Mouse (Mus musculus): ENCODE data around the gene Crx.
"Not testable (repeated sequence)": the region's sequence is repeated elsewhere in the genome, so short reads cannot be mapped to it uniquely, and the experiment has no call there.

Gene Crx

DNA sequence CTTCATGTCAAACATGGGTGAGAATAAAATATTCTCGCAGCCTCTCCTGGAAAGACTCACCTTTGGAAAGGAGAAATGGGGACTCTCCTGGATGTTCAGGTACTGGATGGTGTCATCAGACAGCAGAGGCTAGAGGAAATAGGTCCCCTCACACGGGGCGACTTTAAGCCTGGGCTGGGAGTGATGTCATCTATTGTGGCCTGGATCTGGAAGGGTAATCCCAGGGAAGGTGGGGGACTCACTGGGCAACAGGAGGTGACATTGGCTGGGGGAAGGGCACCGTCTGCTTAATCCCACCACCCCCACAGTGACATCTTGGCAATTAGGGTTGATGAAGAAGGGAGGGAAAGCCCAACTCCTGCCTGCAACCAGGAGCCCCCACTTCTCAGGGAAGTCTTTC, at the start of gene Crx:
Gene Crx, minus strand, starts transcription at position 213 of the 400 bp plus-strand sequence.
- DNase-seq (ENCODE audit: low spot score), result no peak

DNA sequence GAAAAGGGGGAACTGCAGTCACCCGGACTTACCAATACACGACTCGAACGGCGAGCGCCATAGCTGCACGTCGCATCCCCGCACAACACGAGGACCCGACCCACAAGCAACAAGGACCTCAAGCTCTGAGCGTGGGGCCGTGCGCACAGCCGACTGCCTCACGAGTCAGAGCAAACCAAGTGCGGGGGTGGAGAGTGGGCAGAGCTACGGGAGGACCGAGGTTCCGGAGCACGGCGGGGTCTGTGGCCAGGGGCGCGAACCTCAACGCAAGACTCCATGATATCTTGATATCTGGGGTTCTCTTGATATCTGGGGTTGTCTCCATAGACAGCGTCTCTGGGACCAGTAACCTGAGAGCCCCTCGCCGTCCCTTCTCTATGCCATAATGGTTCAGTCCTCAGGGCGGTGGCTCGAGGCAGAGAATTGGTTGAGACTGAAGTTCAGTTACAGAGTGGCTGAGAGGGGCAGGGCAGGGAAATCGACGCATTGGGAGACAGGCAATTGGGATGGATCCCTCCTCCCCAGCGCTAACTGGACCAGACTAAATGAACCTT, 42.5 kb upstream of the Crx start, which contains the start of gene Selenow:
Gene Selenow, minus strand, starts transcription at position 183 of the 554 bp plus-strand sequence.
- DNase-seq (ENCODE audit: low spot score), result peak; percentile 90

DNA sequence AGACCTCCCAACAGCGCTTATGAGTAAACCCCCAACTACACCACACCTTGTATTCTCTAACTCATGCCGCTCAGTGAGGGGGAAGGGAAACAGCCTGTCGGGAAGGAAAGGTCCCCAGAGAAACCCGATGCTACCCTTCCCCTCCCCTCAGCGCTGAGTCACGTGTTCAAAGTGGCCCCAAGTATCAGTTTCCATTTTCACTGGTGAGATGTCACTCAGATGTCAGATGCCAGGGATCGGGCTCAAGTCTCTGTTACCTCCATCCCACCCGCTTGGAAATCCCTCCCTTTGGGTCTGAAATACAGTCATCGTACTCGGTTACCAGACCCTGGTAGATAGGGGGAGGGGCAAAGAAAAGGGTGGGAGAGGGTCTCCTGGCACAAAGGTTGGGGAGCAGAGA, 42.0 kb upstream of the Crx start:
- peak; percentile 36 for DNase-seq (ENCODE audit: low spot score)

DNA sequence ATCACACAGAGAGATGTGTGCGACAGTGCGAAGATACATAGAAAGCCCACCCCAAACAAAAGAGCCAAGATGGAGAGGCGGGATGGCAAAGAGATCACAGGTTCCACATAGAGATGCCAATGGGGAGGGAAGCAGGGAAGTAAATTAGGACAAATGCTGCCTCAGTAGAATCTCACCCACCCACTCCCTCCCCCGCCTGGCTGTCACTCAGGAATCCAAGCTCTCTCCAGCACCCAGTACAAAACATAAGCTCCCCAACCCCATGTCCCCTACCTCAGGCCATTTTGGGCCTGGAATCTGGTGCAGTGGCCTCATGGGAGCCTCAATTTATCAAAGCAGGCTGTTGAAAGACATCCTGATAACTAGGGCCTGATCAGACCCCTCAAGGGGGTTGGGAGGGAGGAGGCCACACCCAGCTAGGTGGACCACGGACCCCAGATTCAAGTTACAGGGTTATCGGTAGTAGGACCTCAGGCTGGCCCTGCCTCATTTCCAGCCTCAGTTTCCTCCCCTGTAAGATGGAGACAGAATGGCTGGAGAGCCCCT, 41.0 kb upstream of the Crx start:
- no peak for DNase-seq (ENCODE audit: low spot score)

DNA sequence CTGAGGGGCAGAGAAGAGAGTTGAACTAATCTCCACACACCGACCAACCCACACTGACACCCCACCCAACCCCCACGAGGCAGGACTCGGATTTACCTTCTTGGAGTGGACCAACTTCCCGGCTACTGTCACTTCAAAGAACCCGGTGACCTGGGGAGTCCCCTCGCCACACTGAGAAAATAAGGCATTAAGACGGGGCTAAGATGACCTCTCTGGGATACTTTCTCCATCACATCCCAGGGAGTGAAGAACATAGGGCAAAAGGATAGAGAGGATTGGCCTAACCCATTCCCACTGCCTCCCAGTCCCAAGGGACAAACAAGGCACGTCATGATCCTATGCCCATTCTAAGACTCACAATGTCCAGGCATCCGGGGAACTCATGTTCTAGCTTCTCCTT, 40.2 kb upstream of the Crx start:
- no peak for DNase-seq (ENCODE audit: low spot score)

DNA sequence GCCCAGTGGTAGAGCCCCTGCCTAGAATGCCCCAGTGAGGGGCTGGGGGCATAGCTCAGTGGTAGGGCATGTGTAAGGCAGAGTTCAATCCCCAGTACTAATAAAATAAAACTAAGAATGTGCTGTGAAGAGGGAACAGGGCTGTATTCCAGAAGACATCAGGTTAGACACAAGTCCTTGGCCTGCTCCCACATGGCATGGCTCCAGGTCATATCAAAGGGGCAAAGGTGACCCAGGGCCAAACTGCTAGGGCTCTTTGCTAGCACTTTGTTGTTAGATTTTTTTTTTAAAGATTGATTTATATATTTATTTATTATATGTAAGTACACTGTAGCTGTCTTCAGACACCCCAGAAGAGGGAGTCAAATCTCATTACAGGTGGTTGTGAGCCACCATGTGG, 38.6 kb upstream of the Crx start:
- no peak for DNase-seq (ENCODE audit: low spot score)

DNA sequence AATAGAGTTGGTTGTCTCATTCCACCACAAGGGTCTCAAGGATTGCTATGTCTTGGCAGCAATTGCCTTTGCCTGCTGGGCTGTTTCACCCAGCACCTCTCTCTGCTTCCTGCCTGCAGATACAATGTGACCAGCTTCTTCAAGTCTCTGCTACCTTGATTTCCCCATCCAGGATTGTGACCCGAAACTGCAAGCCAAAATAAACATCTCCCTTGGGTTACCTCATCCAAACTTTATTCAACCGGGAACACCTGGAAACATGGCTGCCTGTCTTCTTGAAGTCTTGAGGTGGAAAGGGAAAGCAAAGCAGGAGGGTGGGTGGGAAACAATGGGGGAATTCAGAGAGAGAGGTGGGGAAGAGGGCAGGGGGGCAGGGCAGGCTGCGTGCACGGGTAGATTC, 37.2 kb upstream of the Crx start:
- no peak for DNase-seq (ENCODE audit: low spot score)

DNA sequence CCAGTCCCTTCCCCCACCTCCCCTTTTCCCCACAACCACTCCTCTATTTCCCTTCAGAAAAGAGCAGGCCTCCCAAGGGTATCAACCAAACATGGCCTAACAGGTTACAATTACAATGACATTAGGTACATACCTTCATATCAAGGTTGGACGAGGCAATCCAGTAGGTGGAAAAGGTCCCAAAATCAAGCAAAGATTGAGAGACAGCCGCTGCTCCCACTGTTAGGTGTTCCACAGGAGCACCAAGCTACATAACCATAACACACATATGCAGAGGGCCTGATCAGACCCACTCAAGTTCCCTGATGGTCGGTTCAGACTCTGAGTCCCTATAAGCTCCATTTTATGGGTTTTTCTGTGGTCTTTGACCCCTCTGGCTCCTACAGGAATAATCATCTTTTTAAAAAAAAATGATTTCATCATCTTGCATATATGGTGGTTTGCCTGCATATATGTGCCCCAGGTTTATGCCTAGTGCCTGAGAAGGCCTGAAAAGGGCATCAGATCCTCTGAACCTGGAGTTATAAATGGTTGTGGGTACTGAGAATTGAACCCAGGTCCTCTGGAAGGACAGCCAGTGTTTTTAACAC, 36.5 kb upstream of the Crx start:
- DNase-seq (ENCODE audit: low spot score), result no peak

DNA sequence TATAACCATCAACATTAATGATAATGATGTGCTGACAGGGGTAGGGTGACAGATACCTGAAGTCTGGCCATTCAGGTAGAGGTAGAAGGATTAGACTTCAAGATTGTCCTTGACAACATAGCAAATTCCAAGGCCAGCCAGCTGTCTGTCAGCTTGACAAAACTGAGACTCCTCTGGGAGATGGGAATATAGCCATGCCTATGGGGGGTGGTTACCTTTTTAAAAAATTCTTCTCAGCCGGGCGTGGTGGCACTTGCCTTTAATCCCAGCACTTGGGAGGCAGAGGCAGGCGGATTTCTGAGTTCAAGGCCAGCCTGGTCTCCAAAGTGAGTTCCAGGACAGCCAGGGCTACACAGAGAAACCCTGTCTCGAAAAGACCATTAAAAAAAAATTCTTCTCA, 35.9 kb upstream of the Crx start:
- not testable (repeated sequence) for DNase-seq (ENCODE audit: low spot score)

DNA sequence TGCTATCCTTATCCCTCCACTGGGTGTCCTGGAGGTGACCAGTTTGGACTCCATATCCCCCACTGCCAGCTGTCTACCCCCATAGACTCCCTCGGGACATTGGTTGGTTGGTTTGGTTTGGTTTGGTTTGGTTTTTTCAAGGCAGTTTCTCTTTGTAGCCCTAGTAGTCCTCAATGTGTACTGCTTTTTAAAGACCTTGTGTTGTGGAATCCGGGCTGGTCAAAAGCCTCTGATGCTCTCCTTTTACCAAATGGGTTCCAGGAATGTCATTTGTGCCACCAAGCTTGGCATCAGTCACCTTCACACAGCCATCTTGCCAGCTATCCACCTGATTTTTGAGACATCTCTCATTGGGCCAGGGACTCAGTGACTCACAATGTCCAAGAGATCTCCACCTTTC, 35.0 kb upstream of the Crx start:
- no peak for DNase-seq (ENCODE audit: low spot score)

DNA sequence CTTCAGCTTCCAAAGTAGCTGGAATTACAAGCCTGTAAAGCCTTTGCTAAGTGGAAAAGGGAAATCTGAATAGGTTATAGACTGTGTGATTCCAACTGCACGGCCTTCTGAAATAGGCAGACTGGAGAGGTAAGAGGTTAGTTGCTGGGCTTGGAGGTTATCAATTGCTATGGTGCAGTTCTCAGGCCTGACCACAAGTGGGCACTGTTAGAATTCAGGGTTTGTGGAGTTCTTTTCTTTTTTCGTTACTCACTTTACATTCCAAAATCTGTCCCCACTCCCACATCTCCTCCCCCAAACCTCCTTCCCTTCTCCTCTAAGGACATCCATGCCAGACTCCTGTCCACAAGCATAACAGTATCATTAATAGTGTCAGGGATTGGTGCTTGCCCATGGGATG, 34.5 kb upstream of the Crx start:
- DNase-seq (ENCODE audit: low spot score), result peak; percentile 60

DNA sequence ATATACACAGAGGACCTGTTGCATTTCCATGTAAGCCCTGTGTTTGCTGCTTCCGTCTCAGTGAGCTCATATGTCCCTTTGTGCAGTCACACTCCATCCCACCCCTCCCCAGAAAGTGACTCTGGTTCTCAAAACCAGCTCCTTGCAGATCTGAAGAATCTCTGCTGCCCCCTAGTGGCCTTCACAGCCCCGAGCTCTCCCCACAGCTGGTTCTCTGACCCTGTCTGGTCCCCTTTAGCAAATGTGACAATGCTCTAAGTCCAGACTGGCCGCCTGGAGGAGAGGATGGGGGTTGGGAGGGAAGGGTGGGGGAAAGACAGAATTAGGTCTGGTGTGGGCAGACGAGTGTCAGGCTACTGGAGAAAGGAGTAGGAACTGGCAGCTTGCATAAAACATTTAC, 32.4 kb upstream of the Crx start:
- peak; percentile 71 for DNase-seq (ENCODE audit: low spot score)

DNA sequence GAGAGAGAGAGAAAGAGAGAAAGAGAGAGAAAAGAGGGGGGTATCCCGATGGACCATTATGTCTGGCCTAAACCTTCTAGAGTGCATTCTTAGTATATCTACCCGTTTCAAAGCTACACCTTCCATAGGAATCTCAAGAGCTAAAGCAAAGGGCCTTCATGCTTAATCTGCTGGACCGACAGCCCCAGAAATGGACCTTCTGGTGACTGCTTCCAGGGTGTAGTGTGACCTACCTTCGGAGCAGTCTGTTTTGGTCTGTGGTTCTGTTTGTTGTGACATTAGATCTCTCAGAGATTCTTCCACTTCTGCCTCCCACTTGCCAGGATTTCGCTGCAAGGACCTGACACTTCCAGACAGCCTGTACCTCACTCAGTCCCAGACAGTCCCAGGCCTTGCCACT, 30.8 kb upstream of the Crx start:
- no peak for DNase-seq (ENCODE audit: low spot score)

DNA sequence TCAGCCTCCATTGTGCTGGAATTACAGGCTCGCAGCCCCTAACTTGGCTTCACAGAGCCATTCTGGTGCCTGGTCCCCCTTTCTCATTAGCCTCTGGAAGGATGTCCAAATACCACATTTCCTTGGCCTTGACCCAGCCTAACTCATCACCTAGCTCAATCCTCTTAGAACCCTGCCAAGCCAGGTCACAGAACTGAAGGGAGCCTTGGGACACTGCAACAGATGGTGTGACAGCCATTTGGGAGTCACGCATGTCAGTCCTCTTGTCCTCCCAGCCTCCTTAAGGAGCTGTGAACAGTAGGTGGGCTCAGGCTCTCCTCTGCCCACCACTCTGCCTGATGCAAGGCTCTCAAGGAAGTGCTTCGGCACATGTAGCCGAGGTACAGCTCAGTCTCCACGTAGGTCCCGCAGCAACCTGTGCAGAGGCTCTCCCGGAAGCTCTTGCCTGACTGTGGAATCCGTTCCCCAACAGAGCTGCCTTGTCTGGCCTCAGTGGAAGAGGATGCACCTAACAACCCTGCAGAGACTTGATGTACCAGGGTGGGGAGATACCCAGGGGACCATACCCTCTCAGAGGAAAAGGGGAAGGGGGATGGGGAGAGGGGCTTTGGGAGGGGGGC, 28.3 kb upstream of the Crx start:
- DNase-seq (ENCODE audit: low spot score), result no peak

DNA sequence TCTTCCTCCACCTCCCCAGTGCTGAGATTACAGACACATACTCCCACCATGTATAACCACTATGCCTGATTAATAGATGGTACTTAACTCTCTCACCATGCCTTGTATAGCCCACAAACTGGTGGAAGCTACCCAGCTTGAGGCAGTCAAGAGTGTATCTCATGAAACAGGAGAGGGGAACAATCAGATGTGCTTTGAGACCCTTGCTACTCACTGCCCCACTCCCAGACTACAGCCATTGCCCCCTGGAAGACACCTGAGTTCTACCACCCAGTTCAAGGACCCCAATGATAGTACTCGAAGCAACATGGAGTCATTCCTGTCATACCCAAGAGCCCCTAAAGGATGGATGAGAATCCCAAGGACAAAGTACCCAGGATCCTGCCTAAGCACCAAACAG, 26.8 kb upstream of the Crx start:
- DNase-seq (ENCODE audit: low spot score), result no peak

DNA sequence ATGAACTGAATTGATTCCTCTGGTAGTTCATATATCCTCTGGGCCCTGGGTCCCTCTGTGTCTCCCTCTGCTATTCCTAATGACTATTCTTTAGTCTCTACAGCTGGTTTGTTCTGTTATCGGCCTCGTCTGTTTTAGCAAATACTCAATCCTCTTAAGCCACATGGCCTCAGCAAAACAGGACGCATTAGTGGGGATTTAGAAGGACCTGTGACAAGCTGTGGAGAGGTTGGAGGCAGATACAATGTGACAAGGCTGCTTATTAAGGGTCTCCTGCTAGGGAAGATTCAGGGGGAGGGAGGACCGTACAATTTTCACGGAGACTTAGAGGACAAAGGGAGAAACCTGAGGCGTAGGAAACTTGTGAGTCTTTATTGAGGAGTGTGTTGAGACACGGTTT, 26.1 kb upstream of the Crx start:
- no peak for DNase-seq (ENCODE audit: low spot score)

DNA sequence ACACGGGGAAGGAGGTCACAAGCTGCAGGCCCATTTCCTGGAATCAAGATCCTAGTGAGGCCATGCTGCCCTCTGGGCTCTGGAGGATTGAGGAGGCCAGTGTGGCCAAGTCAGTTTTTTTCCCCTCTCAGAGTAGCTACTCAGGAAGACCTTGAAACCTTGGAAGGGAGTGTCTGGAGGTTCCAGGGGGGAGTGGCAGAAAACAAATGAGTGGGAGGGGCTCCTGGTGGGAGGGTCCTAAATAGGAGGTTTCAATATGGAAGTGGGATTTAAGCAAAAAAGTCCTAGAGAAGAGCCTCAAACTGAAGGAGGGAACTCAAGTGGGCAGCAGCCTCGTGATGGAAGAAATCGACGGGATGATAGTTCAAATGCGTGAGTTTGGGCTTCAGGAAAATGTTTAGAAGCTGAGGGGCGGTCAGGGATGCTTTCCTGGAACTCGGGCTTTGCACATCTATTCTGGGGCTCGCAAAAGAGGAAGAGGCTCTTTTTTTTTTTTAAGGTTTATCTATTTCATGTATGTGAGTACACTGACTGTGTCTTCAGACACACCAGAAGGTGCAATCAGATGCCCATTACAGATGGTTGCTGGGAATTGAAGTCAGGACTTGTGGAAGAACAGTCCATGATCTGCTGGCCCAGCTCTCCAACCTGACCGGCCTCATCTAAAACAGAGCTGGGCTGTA, 21.7 kb upstream of the Crx start:
- DNase-seq (ENCODE audit: low spot score), result no peak

DNA sequence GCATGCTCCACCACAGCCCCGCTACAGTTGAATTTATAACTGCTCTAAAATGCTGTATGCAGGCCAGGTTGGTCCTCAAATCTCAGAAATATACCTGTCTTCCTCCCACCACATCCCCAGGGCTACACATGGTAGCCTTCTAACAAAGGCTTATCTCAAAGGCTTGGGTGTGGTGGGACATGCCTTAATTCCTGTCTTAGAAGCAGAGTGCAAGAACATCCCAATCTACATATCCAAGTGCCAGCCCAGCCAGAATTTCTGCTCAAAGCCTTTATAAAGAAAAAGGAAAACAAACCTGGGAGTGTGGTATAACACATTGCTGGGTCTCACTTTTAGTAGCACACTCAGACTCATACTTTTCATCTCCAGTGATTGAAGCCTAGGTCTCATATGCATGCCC, 14.5 kb upstream of the Crx start:
- no peak for DNase-seq (ENCODE audit: low spot score)

DNA sequence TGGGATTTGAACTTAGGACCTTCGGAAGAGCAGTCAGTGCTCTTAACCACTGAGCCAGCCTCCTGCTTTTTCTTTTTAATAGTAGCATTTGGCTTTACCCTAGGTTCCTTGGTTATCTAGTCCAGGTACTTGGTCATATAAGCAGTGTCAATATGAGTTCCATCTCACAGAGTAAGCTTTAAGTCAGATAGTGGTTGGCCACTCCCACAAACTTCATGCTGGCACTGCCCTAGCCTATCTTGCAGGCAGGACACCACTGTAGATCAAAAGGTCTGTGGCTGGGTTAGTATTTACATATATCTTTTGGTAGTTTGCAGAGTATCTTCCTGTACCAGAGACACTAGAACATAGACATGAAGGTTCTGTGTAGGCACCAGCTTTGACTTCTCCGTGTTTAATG, 4.4 kb upstream of the Crx start:
- DNase-seq (ENCODE audit: low spot score), result no peak

DNA sequence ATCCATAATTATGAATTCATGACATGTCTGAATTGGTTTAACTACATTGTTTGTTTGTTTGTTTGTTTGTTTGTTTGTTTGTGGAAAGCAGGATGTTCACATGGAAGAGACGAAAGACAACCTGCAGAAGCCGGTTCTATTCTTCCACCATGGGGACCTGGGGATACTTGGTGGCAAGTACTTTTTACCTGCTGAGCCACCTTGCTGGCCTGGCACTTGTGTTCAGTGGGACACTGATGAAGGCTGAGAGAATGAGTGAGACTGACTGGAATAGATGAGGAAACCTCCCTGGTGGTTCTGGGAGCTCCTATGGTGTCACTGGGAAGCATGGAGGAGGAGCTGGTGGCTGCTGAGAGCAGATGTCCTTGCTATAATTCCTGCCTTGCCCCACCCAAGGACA, 2.5 kb upstream of the Crx start, which contains the start of gene Crxos:
Gene Crxos, plus strand, starts transcription at position 301 of the 400 bp plus-strand sequence.
- no peak for DNase-seq (ENCODE audit: low spot score)

DNA sequence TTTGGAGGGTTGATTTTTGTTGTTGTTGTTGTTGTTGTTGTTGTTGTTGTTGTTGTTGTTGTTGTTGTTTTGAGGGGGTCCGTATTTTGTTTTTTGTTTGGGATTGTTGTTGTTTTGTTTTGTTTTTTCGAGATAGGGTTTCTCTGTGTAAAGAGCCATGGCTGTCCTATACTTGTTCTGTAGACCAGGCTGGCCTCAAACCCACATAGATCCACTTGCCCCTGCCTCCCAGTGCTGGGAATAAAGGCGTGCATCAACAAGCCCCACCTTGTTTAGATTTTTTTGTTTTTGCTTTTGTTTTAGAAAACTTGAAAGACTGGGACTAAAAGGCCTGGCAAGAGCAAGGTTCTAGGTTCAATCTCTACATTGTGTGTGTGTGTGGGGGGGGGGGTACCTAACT, 2.1 kb upstream of the Crx start:
- no peak for DNase-seq (ENCODE audit: low spot score)

DNA sequence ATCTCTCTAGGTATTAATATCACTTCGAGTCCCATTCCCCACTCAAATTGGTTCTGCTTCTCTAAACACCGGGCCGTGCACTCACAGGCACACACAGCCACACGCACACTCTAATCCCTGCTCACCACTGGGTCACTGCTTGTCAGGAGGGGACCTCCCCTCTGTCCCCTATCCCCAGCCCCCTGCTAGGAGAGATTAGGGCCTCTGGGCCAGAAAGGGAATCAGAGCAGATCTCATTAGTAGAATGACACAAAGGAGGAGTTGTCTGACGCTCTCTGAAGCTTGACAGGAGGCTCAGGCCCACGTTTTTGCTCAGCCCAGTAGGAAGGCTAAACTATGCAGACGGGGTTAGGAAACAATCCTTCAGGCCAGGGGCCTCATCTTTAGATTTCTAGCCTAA, 1.6 kb upstream of the Crx start:
- no peak for DNase-seq (ENCODE audit: low spot score)

DNA sequence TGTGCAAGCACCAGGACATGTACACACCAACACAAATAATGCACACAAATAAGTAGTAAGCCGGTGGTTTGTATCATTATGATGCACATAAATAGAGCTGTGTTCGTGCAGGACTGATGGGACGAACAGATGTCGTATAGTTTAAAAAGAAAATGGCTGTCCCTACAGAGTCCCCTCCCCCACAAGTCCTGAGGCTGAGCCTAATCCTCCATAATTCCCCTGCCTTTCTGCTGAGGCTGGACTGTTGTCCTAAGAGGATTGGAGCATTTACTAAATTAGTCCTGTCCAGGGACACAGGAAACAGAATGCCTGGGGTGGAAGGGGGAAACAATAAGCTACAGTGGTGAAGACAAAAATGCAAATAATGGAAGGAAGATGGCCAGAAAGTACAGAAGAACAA, 15.7 kb downstream of the Crx start:
- DNase-seq (ENCODE audit: low spot score), result no peak
